Mouse (Mus musculus) spleen, adult 12 weeks (tissue): Measurements from ENCODE around the gene Crybb1.

ENCODE experiments used
- DNase-seq: peaks from one replicate; pipeline ENCODE4 v3.0.0; 2022; ENCODE audit warnings: low spot score

Gene Crybb1

GRCm38 (mm10) chr5:112286608-112286983, 31.0 kb downstream of the Crybb1 start:
- DNase-seq, result no peak

GRCm38 (mm10) chr5:112286984-112287641, 31.5 kb downstream of the Crybb1 start:
- DNase-seq, result no peak

DNA sequence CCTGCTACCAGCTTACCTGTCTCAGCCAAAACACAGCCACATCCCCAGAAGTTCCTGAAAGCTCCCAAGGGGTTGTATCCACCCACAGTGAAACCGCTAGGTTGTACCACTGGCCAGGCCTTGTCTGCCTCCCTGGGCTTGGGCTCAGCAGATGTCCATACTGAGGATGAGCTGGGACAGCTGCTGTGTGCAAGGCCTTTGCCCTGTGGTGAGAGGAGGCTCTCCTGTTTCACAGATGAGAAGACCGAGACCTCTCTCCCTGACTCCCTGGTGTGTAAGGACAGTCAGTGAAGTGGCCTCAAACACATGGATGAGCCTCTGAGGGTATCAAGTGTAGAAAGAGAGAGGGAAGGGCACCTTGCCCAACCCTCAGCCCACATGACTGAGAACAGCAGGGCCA, 32.0 kb downstream of the Crybb1 start:
- no peak for DNase-seq

DNA sequence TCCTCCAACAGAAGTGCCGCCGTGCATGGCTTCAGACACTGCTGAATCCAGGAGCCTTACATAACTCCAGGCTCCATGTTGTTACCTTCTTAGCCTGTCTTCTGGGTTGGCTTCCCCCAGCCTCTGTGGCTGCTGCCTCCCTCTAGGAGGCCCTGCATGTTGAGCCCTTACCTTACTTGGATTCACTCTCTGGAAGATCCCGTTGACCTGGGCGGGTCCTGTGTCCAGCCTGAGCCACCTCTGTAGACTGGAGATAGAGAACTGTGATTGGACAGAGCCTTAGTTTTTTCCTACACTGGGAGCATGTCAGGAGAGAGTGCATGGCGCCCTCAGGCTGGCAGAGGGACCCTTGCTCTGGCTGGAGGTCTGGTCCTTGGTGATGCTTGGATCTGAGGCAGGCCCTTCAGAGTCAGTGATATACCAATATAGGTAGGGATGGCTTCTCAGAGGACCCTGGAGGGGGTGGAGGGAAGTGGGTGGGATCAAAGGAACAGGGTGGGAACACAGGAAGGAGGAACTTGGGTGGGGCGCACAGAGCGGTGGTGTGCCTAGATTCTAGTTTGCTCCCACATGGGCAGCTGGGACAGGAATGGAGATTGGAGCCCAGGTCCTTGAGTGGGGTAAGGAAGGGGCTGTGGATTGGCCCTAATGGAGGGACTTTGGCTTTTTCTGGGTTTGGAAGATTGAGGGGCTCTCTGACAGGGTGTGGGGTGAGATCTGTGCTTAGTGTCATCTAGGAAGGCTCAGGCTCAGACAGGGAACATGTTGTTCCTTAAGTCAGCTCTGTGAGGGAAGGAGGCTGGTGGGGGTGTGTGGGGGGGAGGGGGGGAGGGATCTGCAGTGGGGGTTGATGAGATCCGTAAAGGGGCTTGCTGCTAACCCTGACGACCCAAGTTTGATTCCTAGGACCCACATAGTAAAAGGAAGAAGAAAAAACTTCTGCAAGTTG, 32.9 kb downstream of the Crybb1 start:
- DNase-seq, result no peak

GRCm38 (mm10) chr5:112289236-112289635, 33.6 kb downstream of the Crybb1 start:
- DNase-seq, result no peak

DNA sequence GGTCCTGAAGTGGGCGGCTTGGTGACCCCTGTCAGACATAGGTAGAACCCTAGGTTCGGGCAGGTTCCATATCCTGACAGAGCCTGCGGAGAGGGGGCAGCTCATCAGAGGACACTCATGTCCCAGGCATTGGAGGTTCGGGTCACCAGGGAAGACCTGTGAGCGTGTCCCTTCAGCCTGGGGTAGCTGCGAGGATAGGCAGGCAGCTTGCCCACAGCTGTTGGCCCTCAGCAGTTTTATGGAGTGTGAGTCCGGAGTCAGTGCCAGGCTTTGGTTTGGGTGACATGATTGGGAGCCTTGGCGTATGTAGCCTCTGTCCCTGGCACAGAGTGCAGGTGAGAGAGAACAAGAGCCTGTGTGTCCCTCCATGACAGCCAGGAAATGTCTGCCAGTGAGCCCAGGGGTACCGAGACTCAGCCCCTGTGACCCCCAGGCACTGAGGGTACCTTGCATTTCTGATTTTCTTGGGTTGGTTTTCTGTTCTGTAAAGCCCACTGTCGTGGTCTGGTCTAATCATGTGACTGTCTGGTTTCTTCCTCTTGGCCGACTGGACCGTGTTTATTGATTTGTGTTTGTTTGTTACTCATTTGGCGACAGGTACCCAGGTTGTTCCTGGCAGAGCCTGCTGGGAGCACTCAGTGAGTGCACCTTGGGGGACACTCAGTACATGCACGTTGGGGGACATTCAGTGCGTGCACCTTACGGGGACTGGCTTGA, 34.4 kb downstream of the Crybb1 start:
- no peak for DNase-seq

- no peak for DNase-seq
Measured at GRCm38 (mm10) chr5:112290536-112290880, 34.9 kb downstream of the Crybb1 start.

DNA sequence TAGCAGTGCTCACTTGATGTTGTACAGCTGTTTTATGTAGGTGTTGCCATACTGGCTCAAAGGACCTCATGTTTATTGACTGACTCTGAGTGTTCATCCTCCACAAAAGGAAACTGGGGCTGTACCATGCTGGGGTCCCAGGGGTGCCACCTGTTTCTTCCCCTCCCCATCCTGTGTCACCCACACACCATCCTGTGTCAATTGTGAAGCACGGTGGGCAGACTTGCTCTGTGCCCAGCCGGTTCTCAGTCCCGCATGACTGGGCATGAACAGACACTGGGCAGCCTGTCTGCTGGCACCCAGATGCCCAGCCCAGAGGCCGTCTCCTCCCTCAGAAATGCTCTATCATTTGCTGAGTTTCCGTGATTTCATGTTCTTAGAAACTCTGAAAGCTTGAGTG, 36.3 kb downstream of the Crybb1 start:
- DNase-seq, result no peak

- no peak for DNase-seq
Measured at GRCm38 (mm10) chr5:112292343-112292980, 36.8 kb downstream of the Crybb1 start.

GRCm38 (mm10) chr5:112293800-112294199, 38.2 kb downstream of the Crybb1 start:
- DNase-seq, result no peak

GRCm38 (mm10) chr5:112294696-112295095, 39.1 kb downstream of the Crybb1 start:
- no peak for DNase-seq

GRCm38 (mm10) chr5:112295162-112295561, 39.5 kb downstream of the Crybb1 start:
- no peak for DNase-seq

DNA sequence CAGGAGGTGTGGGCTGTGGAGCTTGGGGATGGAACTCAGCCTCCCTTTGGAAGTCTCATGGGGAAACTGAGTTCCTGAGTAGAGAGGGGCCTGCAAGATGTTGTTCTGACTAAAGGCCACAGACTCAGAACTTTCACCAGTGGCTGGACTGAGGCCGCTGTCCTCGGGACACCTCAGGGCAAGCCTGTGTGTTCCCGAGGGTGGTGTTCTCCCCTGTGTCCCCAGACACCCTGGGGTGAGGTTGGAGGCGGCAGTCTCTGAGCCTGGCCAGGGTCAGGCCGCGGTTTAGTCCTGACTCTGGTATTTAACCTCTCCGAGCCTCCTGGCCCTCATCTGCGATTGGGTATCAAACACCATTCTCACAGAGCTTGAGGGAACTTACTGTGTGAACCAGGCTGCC, 39.9 kb downstream of the Crybb1 start:
- no peak for DNase-seq

- no peak for DNase-seq
Measured at GRCm38 (mm10) chr5:112296404-112297181, 41.0 kb downstream of the Crybb1 start.

DNA sequence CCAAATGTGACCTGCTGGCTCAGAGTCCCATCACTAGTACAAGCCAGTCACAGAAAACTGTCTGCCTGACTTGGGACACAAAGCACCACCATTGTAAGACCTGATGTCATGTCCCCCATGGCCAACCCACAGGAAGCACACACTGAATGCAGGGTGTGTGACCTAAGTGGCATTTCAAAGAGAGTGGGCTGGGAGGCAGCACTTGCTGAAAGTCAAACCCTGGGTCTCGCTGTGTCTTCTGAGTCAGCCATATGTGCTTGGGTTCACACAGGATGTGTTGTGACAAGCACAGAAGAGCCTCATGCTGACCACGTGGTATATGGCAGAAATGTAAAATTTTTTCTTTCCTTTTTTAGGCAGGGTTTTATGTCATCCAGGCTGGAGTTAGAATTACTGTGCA, 41.6 kb downstream of the Crybb1 start:
- no peak for DNase-seq

DNA sequence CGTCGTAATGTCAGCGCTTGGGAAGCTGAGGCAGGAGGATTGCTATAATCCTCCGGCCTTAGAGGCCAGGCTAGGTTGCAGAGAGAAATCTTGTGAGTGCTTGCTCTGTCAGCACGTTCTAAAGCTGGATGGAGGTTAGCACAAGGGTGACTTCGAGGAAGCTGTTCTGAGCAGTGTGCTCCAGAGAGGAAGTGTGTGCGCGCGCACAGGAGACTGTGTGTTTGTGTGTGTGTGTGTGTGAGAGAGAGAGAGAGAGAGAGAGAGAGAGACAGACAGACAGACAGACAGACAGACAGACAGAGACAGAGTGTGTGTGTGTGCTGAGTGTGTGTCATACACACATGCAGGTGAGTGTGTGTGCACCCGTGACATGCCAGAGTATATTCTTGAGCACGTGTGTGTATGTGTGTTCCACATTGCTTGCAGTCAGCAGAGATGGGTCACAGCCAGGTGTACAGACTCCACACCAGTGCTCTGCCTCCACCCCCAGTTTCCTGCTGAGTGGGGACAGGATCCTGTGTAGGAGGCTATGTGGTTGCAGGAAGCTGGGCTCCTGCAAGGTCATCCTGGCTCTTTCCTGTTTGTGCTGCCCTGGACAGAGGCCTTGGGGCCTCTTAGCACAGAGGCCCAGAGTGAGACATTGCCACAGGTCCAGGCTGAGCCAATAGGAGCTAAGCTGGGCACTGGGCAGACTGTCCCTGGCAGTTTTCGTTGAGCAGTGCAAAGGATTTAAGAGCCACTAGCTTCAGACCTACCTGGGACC, 42.8 kb downstream of the Crybb1 start:
- DNase-seq, result no peak

- DNase-seq, result no peak
Measured at GRCm38 (mm10) chr5:112299399-112299798, 43.8 kb downstream of the Crybb1 start.

GRCm38 (mm10) chr5:112300112-112300511, 44.5 kb downstream of the Crybb1 start:
- no peak for DNase-seq

DNA sequence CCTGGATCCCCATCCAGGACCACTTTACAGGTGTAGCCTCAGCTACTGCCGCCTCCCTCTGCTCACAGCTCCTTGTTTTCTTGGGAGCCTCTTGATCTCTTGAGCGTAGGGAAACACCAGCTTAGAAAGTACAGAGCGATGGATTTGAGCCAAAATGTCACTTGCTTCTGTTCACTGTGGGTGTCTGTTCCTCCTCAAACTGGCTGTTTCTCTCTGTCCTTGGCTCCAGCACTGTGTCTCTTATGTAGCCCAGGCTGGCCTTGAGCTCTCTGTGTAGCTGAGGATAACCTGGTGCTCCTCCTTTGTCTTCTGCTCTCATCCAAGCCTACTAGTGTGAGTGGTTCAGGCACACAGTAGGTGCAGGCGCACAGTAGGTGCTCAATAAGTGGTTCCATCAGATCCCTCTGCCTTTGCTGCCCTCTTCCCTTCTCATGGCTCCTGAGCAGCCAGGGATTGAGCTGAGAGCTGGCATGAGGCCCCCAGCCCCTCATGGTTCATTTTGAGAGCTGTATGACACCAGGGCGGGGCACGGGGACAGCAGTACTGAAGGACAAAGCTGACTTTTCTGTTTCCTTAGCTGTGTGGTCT, 45.2 kb downstream of the Crybb1 start:
- no peak for DNase-seq

DNA sequence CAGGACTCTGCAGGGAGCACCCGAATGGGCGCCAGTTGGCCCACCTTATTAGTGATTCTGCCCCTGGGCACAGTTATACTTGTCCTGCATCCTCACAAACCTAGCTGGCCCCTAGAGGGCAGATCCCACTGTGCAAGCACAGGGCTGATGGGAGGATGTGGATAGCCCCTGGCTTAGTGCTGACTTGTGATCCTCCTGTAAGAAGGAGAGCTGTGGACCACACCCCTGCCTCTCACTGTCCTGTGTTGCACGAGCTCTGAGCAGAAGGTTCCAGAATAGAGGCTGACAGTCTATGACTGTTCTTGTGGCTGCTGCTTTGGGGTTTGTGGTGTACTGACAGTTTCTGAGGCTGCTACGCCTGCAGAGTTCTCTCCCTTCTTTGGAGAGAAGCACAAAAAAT, 46.1 kb downstream of the Crybb1 start:
- no peak for DNase-seq
